In genomic region chr14:21427369-21427768, GRCm38 (mm10) we compare ENCODE assay signal across 16 mouse cellular contexts. TPM values are rescaled to one million over a fixed set of nuclear protein-coding genes. Genes with fewer than 3 reads are reported as not detected.
DNase-seq lines count a peak whose midpoint lies in the region; ATAC-seq and TF ChIP-seq lines count a peak whose summit lies in the region.
"Had no signal": no experiment of that assay in that cellular context is flagged by ENCODE, and none has a peak within 500 bp of the region (broad histone marks: within the 10 kb centered on the region; RNA-seq: fewer than 3 reads in every experiment).

No protein-coding gene starts in this region.

- WGBS in forebrain, embryonic 13.5 days: 26% methylated on average over 7 of the region's 7 CpGs
- WGBS in limb, embryonic 10.5 days: 89% methylated on average over 7 of the region's 7 CpGs
- 44% methylated on average over 7 of the region's 7 CpGs for WGBS in midbrain, embryonic 16.5 days

- no peak overlapping the region for H3K9ac ChIP-seq in forebrain, embryonic 13.5 days
- no peak overlapping the region for H3K9ac ChIP-seq in midbrain, embryonic 16.5 days (ENCODE audit: low read depth, low read length)
- H3K9ac ChIP-seq: embryonic facial prominence, embryonic 15.5 days; liver, embryonic 12.5 days; lung, embryonic 15.5 days had no signal

- no peaks in the 10 kb centered on the region for H3K27me3 ChIP-seq in forebrain, embryonic 13.5 days
- no peaks in the 10 kb centered on the region for H3K27me3 ChIP-seq in limb, embryonic 10.5 days (ENCODE audit: low read depth, poor library complexity, severe bottlenecking)
- no peaks in the 10 kb centered on the region for H3K27me3 ChIP-seq in midbrain, embryonic 16.5 days (ENCODE audit: control insufficient read depth, insufficient read depth, low read depth, low read length)
- H3K27me3 ChIP-seq: embryonic facial prominence, embryonic 15.5 days; liver, embryonic 12.5 days; lung, embryonic 15.5 days; megakaryocyte, embryonic 14.5 days had no signal

- no peak overlapping the region for H3K4me3 ChIP-seq in layer of hippocampus, adult 2 months
- H3K4me3 ChIP-seq in forebrain, embryonic 13.5 days: no peak overlapping the region
- no peak overlapping the region for H3K4me3 ChIP-seq in limb, embryonic 10.5 days
- no peak overlapping the region for H3K4me3 ChIP-seq in midbrain, embryonic 16.5 days (ENCODE audit: low read depth, low read length)
- H3K4me3 ChIP-seq: embryonic facial prominence, embryonic 15.5 days; liver, embryonic 12.5 days; lung, embryonic 15.5 days; megakaryocyte, embryonic 14.5 days had no signal

- no peak overlapping the region for H3K4me2 ChIP-seq in forebrain, embryonic 13.5 days
- no peak overlapping the region for H3K4me2 ChIP-seq in midbrain, embryonic 16.5 days (ENCODE audit: low read length)
- H3K4me2 ChIP-seq: embryonic facial prominence, embryonic 15.5 days; liver, embryonic 12.5 days; lung, embryonic 15.5 days had no signal

- H3K27ac ChIP-seq in layer of hippocampus, adult 2 months: peak overlapping the region; percentile 71
- peak overlapping the region; percentile 70 for H3K27ac ChIP-seq in forebrain, embryonic 13.5 days
- H3K27ac ChIP-seq in limb, embryonic 10.5 days: 0 out of 2 replicates have a peak overlapping the region, but pooled peaks have one; percentile 30
- H3K27ac ChIP-seq in midbrain, embryonic 16.5 days (ENCODE audit: low read length): peak overlapping the region; percentile 49
- H3K27ac ChIP-seq: embryonic facial prominence, embryonic 15.5 days; liver, embryonic 12.5 days; lung, embryonic 15.5 days had no signal

- no peaks in the 10 kb centered on the region for H3K9me3 ChIP-seq in forebrain, embryonic 13.5 days (replicated peaks)
- no peaks in the 10 kb centered on the region for H3K9me3 ChIP-seq in limb, embryonic 10.5 days (replicated peaks)
- H3K9me3 ChIP-seq in midbrain, embryonic 16.5 days (replicated peaks; ENCODE audit: control insufficient read depth, low read length, poor library complexity, severe bottlenecking): no peaks in the 10 kb centered on the region
- H3K9me3 ChIP-seq: embryonic facial prominence, embryonic 15.5 days; G1E; liver, embryonic 12.5 days; lung, embryonic 15.5 days; megakaryocyte, embryonic 14.5 days had no signal

- H3K4me1 ChIP-seq in forebrain, embryonic 13.5 days: peaks cover 21% of the 10 kb centered on the region
- peaks cover 28% of the 10 kb centered on the region for H3K4me1 ChIP-seq in limb, embryonic 10.5 days
- H3K4me1 ChIP-seq in midbrain, embryonic 16.5 days (ENCODE audit: control insufficient read depth, insufficient read depth, low read length): peaks cover 12% of the 10 kb centered on the region
- H3K4me1 ChIP-seq: embryonic facial prominence, embryonic 15.5 days; liver, embryonic 12.5 days; lung, embryonic 15.5 days; megakaryocyte, embryonic 14.5 days had no signal

- H3K36me3 ChIP-seq in forebrain, embryonic 13.5 days (ENCODE audit: poor library complexity, severe bottlenecking): no peaks in the 10 kb centered on the region
- H3K36me3 ChIP-seq in limb, embryonic 10.5 days: peaks cover 18% of the 10 kb centered on the region; the same call in 1 of the 2 replicates
- no peaks in the 10 kb centered on the region for H3K36me3 ChIP-seq in midbrain, embryonic 16.5 days (ENCODE audit: control insufficient read depth, insufficient read depth, low read length)
- H3K36me3 ChIP-seq: embryonic facial prominence, embryonic 15.5 days; lung, embryonic 15.5 days had no signal

- peak; percentile 22 for TF ChIP-seq CTCF in layer of hippocampus, adult 2 months (conservative IDR thresholded peaks at IDR 0.05)

- ATAC-seq in forebrain, embryonic 13.5 days: peak; percentile 90
- ATAC-seq in midbrain, embryonic 16.5 days: peak; percentile 82
- no peak for ATAC-seq in erythroblast, adult 5-6 weeks (replicated peaks; ENCODE audit: low FRiP score, poor library complexity, severe bottlenecking)
- ATAC-seq: inflammation-experienced regulatory T-cells, adult 6 months; liver, embryonic 12.5 days had no signal

- no peak for DNase-seq in layer of hippocampus, adult 2 months (ENCODE audit: low spot score in 2 of 2)
- no peak for DNase-seq in layer of hippocampus, adult 11-12 months (ENCODE audit: low spot score)
- DNase-seq in limb, embryonic 10.5 days (ENCODE audit: low spot score): no peak
- DNase-seq in testis, postnatal 10 days (ENCODE audit: low spot score): no peak
- DNase-seq in adipocyte (ENCODE audit: low spot score): no peak
- DNase-seq: adrenal gland, postnatal 10 days; cerebellum, adult 9-10 months had no signal

RNA-seq across cellular contexts. Expression of gene Kat6b, which starts 53.9 kb away (rescaled TPM):
- total RNA-seq in layer of hippocampus, adult 2 months (2021): 100 to 1,000 TPM; 104 to 117 TPM
- 33.0 and 34.1 TPM in 2 replicates for polyA plus RNA-seq in forebrain, embryonic 13.5 days (2015; fragmentation: Nextera tagmentation; extraction: Ambion mirVana)
- 14.5 and 19.6 TPM in 2 replicates for polyA plus RNA-seq in limb, embryonic 10.5 days (2016; fragmentation: Nextera tagmentation; extraction: Ambion mirVana)
- 17.2 and 19.6 TPM in 2 replicates for polyA plus RNA-seq in midbrain, embryonic 16.5 days (2015; fragmentation: Nextera tagmentation; extraction: Ambion mirVana)
- total RNA-seq in erythroblast, adult 5-6 weeks (2015; ENCODE audit: low replicate concordance): 6.3 and 6.9 TPM in 2 replicates
- 7.4 and 10.6 TPM in 2 replicates for total RNA-seq in erythroblast, adult 5-6 weeks (2017; ENCODE audit: low replicate concordance)
